ENCODE assay signal across 6 mouse cellular contexts in genomic region chr11:121348727-121349126, GRCm38 (mm10). TPM values are rescaled to one million over a fixed set of nuclear protein-coding genes. Genes with fewer than 3 reads are reported as not detected.
DNase-seq lines count a peak whose midpoint lies in the region; ATAC-seq and TF ChIP-seq lines count a peak whose summit lies in the region.
"Not testable (repeated sequence)": the region's sequence is repeated elsewhere in the genome, so short reads cannot be mapped to it uniquely, and the experiment has no call there.

No protein-coding gene starts in this region.

- H3K36me3 ChIP-seq in ES-E14 (ENCODE audit: control insufficient read depth, insufficient read depth, low read length, poor library complexity, severe bottlenecking); small intestine, adult 2 months (ENCODE audit: control insufficient read depth, insufficient read depth, low read length): not testable (repeated sequence)
- peaks cover 13% of the 10 kb centered on the region for H3K36me3 ChIP-seq in intestine, postnatal 0 days (ENCODE audit: control insufficient read depth, insufficient read depth)
- H3K36me3 ChIP-seq in liver, embryonic 14.5 days (replicated peaks; ENCODE audit: control insufficient read depth, insufficient read depth, low read depth) = peaks cover 12% of the 10 kb centered on the region

- not testable (repeated sequence) for H3K27ac ChIP-seq in ES-E14 (ENCODE audit: insufficient read depth, low read depth, low read length, poor library complexity, severe bottlenecking); gastrocnemius, adult 2 months; intestine, postnatal 0 days (ENCODE audit: low read depth, low read length); layer of hippocampus, adult 2 months; liver, embryonic 14.5 days; small intestine, adult 2 months (ENCODE audit: insufficient read depth, low read depth, low read length)

- H3K4me1 ChIP-seq in ES-E14 (ENCODE audit: control insufficient read depth in 2 of 2, insufficient read depth in 2 of 2, low read length in 2 of 2, poor library complexity in 1 of 2); intestine, postnatal 0 days (replicated peaks; ENCODE audit: control insufficient read depth, insufficient read depth, low read length); liver, embryonic 14.5 days (replicated peaks; ENCODE audit: control insufficient read depth in 2 of 2, insufficient read depth in 2 of 2, low read length in 1 of 2); small intestine, adult 2 months (ENCODE audit: control insufficient read depth, insufficient read depth, insufficient read length, low read length): not testable (repeated sequence)

- intact Hi-C loops in gastrocnemius, adult 2 months (cut with DNase I) = not testable (repeated sequence)

- not testable (repeated sequence) for TF ChIP-seq POLR2A in small intestine, adult 2 months (IDR thresholded peaks at IDR 0.05; ENCODE audit: low read depth, low read length)

- not testable (repeated sequence) for H3K4me3 ChIP-seq in ES-E14 (ENCODE audit: insufficient read depth in 1 of 2, low read depth in 1 of 2, low read length in 2 of 2, poor library complexity in 1 of 2, severe bottlenecking in 1 of 2); gastrocnemius, adult 2 months; intestine, postnatal 0 days (ENCODE audit: low read depth, low read length); layer of hippocampus, adult 2 months; liver, embryonic 14.5 days (ENCODE audit: insufficient read depth in 1 of 2, low read depth in 2 of 2, low read length in 2 of 2); small intestine, adult 2 months (ENCODE audit: low read depth, low read length)

- peak; percentile 21; the same call in 1 of the 2 replicates for TF ChIP-seq CTCF in gastrocnemius, adult 2 months (IDR thresholded peaks at IDR 0.05)
- peak; percentile 36; the same call in 1 of the 2 replicates for TF ChIP-seq CTCF in intestine, postnatal 0 days (IDR thresholded peaks at IDR 0.05; ENCODE audit: low read depth)
- TF ChIP-seq CTCF in layer of hippocampus, adult 2 months (conservative IDR thresholded peaks at IDR 0.05) = peak; percentile 57
- 0 out of 2 replicates have a peak, but pooled peaks have one; percentile 23 for TF ChIP-seq CTCF in liver, embryonic 14.5 days (IDR thresholded peaks at IDR 0.05; ENCODE audit: low read depth)
- 0 out of 2 replicates have a peak, but pooled peaks have one; percentile 24 for TF ChIP-seq CTCF in small intestine, adult 2 months (IDR thresholded peaks at IDR 0.05; ENCODE audit: extremely low read depth, insufficient read length, insufficient replicate concordance, low read depth, low read length)

- WGBS in intestine, postnatal 0 days = 79% methylated on average over 3 of the region's 3 CpGs
- WGBS in liver, embryonic 14.5 days (ENCODE audit: insufficient replicate concordance) = 64% methylated on average over 3 of the region's 3 CpGs
- WGBS in small intestine, adult 2 months = 65% methylated on average over 3 of the region's 3 CpGs

- not testable (repeated sequence) for H3K4me2 ChIP-seq in intestine, postnatal 0 days (replicated peaks; ENCODE audit: low read depth); liver, embryonic 14.5 days (ENCODE audit: low read depth)

- DNase-seq in ES-E14 (ENCODE audit: low read depth, low spot score); gastrocnemius, adult 2 months; layer of hippocampus, adult 2 months (ENCODE audit: low spot score in 2 of 2); liver, embryonic 14.5 days (ENCODE audit: low read depth in 3 of 3, low spot score in 3 of 3): not testable (repeated sequence)

- H3K9me3 ChIP-seq in ES-E14 (ENCODE audit: control insufficient read depth, insufficient read depth, low read depth, low read length); intestine, postnatal 0 days (ENCODE audit: control insufficient read depth); liver, embryonic 14.5 days (ENCODE audit: control insufficient read depth, low read length): not testable (repeated sequence)

- not testable (repeated sequence) for TF ChIP-seq EP300 in liver, embryonic 14.5 days (IDR thresholded peaks at IDR 0.05; ENCODE audit: low read depth)

- H3K27me3 ChIP-seq in intestine, postnatal 0 days (replicated peaks; ENCODE audit: control insufficient read depth, insufficient read depth, low read length); liver, embryonic 14.5 days (ENCODE audit: control insufficient read depth, insufficient read depth, low read length); small intestine, adult 2 months (ENCODE audit: control insufficient read depth, insufficient read depth, low read length): not testable (repeated sequence)

- ATAC-seq in intestine, postnatal 0 days; liver, embryonic 14.5 days (ENCODE audit: insufficient read depth): not testable (repeated sequence)

- in situ Hi-C loops in ES-E14 (cut with MboI; ENCODE audit: low sequenced_read_pairs in 2 of 2, unreplicated experiment in 2 of 2) = not testable (repeated sequence)

- not testable (repeated sequence) for H3K9ac ChIP-seq in ES-E14 (ENCODE audit: insufficient read depth, low read depth, low read length, poor library complexity, severe bottlenecking); intestine, postnatal 0 days (ENCODE audit: low read depth, low read length); liver, embryonic 14.5 days (replicated peaks)

TF ChIP-seq in ES-E14, 5 proteins besides CTCF, POLR2A, EP300 and RAD21:
- TF ChIP-seq ZNF384 (IDR thresholded peaks at IDR 0.05; ENCODE audit: low read depth, low read length) = 0 out of 2 replicates have a peak, but pooled peaks have one; percentile 23

RNA-seq across cellular contexts. Expression of gene Wdr45b, which starts 5.5 kb away (rescaled TPM):
- total RNA-seq in ES-E14 (2012; rRNA removed) = 50.5 and 71.8 TPM in 2 replicates
- 10 to 100 TPM; 21.1 to 21.6 TPM for total RNA-seq in gastrocnemius, adult 2 months (2021)
- polyA plus RNA-seq in intestine, postnatal 0 days (2015; fragmentation: Nextera tagmentation; extraction: Ambion mirVana) = 47.0 and 47.9 TPM in 2 replicates
- total RNA-seq in layer of hippocampus, adult 2 months (2021) = 10 to 100 TPM; 71.0 to 71.5 TPM
- 13.9 and 15.3 TPM in 2 replicates for polyA plus RNA-seq in liver, embryonic 14.5 days (2012; rRNA removed)
- 19.5 and 19.7 TPM in 2 replicates for polyA plus RNA-seq in liver, embryonic 14.5 days (2014; fragmentation: Nextera tagmentation; extraction: Ambion mirVana)
- polyA plus RNA-seq in small intestine, adult 2 months (2012; rRNA removed) = 17.6 and 26.4 TPM in 2 replicates

RNA-seq across cellular contexts. Expression of gene Rab40b, which starts 39.3 kb away (rescaled TPM):
- total RNA-seq in ES-E14 (2012; rRNA removed) = not detected in 2 replicates
- total RNA-seq in gastrocnemius, adult 2 months (2021) = 10 to 100 TPM in 1 of 2 experiments, 1 to 10 TPM in 1; 9.9 to 11.8 TPM
- polyA plus RNA-seq in intestine, postnatal 0 days (2015; fragmentation: Nextera tagmentation; extraction: Ambion mirVana) = 2.2 and 3.4 TPM in 2 replicates
- 10 to 100 TPM; 64.8 to 69.4 TPM for total RNA-seq in layer of hippocampus, adult 2 months (2021)
- 0.14 and 0.30 TPM in 2 replicates for polyA plus RNA-seq in liver, embryonic 14.5 days (2012; rRNA removed)
- 0.21 and 0.55 TPM in 2 replicates for polyA plus RNA-seq in liver, embryonic 14.5 days (2014; fragmentation: Nextera tagmentation; extraction: Ambion mirVana)
- polyA plus RNA-seq in small intestine, adult 2 months (2012; rRNA removed) = 0.51 and 1.1 TPM in 2 replicates

Comparison
In these comparisons a context has a peak if more than half of its experiments do, and no peak if none do; other contexts are left out.
1. RNA of gene Rab40b, which starts 39.3 kb away (total RNA-seq): 64.8 to 69.4 TPM in layer of hippocampus, adult 2 months; 9.9 to 11.8 TPM in gastrocnemius, adult 2 months and not detected in ES-E14; every median in the first group is over 4 times any median in the second.
2. Peak in every context shown above with its lines, with median percentiles within 50 percentile points of each other: CTCF ChIP-seq.